Mouse (Mus musculus) intestine, embryonic 14.5 days (tissue): ENCODE measurements at regions not wholly inside any gene's neighbourhood (a gene's known extent, or its start where the extent isn't known, plus 50 kb on each side); places are given as distances from the start of the nearest gene placed in this dataset.

ENCODE experiments used
- ATAC-seq: fragments of 200-750 bp; cut with Nextera tagmentation; replicated peaks from 2 replicates; pipeline ENCODE4 v1.8.0; 2017; ENCODE audit warnings: low read depth, moderate number of reproducible peaks, moderate TSS enrichment, moderate library complexity; ENCODE audit not compliant: low FRiP score, low TSS enrichment
- DNase-seq: peaks from one replicate; pipeline ENCODE4 v3.0.0-alpha.2; 2018; ENCODE audit warnings: low spot score
- H3K27ac ChIP-seq: fragments of 300-500 bp; sonication (generic); 2 replicates; pipeline ENCODE4 v1.5.1; 2014; ENCODE audit warnings: low read depth, mild to moderate bottlenecking, control low read depth
- H3K27me3 ChIP-seq: fragments of 300-500 bp; sonication (generic); replicated peaks from 2 replicates; pipeline ENCODE4 v1.6.1; 2014; ENCODE audit warnings: low read length, control low read depth; ENCODE audit not compliant: control insufficient read depth, insufficient read depth
- H3K36me3 ChIP-seq: fragments of 300-500 bp; sonication (generic); 2 replicates; pipeline ENCODE4 v1.6.1; 2014; ENCODE audit warnings: low read length, control low read depth; ENCODE audit not compliant: control insufficient read depth, insufficient read depth
- H3K4me1 ChIP-seq: fragments of 300-500 bp; sonication (generic); replicated peaks from 2 replicates; pipeline ENCODE4 v1.6.1; 2014; ENCODE audit warnings: low read length, control low read depth, mixed read lengths; ENCODE audit not compliant: control insufficient read depth, insufficient read depth
- H3K4me2 ChIP-seq: fragments of 300-500 bp; sonication (generic); 2 replicates; pipeline ENCODE4 v1.6.1; 2014; ENCODE audit warnings: low read length
- H3K4me3 ChIP-seq: fragments of 300-500 bp; sonication (generic); 2 replicates; pipeline ENCODE4 v1.5.1; 2014; ENCODE audit warnings: low read depth, low read length, control low read depth, mixed read lengths
- H3K9ac ChIP-seq: fragments of 300-500 bp; sonication (generic); 2 replicates; pipeline ENCODE4 v1.6.1; 2014; ENCODE audit warnings: mild to moderate bottlenecking, low read length
- H3K9me3 ChIP-seq: fragments of 300-500 bp; sonication (generic); 2 replicates; pipeline ENCODE4 v1.6.1; 2016; ENCODE audit warnings: low read length, control low read depth; ENCODE audit not compliant: control insufficient read depth
- WGBS: fragments of 180-500 bp; shearing (Covaris S2); extraction: QIAGEN DNeasy Blood & Tissue Kit; methylation state at CpG from one replicate; pipeline ENCODE4 v1.1.7; 2014; 5-methylcytosine and 5-hydroxymethylcytosine counted together

GRCm38 (mm10) chr19:56222496-56222895 is 64.4 kb upstream of the Habp2 start:
- H3K36me3 ChIP-seq: no peaks in the 10 kb centered on the region
- DNase-seq (no peak), ATAC-seq (no peak)
- no peak overlapping the region for H3K9ac ChIP-seq
- H3K9me3 ChIP-seq: no peaks in the 10 kb centered on the region
- no peak overlapping the region for H3K4me2 ChIP-seq
- WGBS: 77% methylated on average over 4 of the region's 4 CpGs
- no peak overlapping the region for H3K27ac ChIP-seq
- no peaks in the 10 kb centered on the region for H3K27me3 ChIP-seq
- no peak overlapping the region for H3K4me3 ChIP-seq
- 0 out of 2 replicates have a peak, but pooled peaks cover 2% of the 10 kb centered on the region for H3K4me1 ChIP-seq

GRCm38 (mm10) chr19:56225039-56225438 is 61.9 kb upstream of the Habp2 start:
- Histone ChIP-seq H3K9ac (no peak overlapping the region), H3K27me3 (no peaks in the 10 kb centered on the region), H3K4me1 (0 out of 2 replicates have a peak, but pooled peaks cover 2% of the 10 kb centered on the region), H3K9me3 (no peaks in the 10 kb centered on the region), H3K4me3 (no peak overlapping the region), H3K36me3 (no peaks in the 10 kb centered on the region), H3K4me2 (no peak overlapping the region), H3K27ac (no peak overlapping the region)
- no peak for ATAC-seq
- WGBS: 29% methylated on average over 7 of the region's 7 CpGs
- no peak for DNase-seq

- ATAC-seq (no peak), DNase-seq (no peak)
- no peaks in the 10 kb centered on the region for H3K36me3 ChIP-seq
- 0 out of 2 replicates have a peak, but pooled peaks cover 2% of the 10 kb centered on the region for H3K4me1 ChIP-seq
- H3K4me2 ChIP-seq: no peak overlapping the region
- no peak overlapping the region for H3K4me3 ChIP-seq
- 81% methylated on average over 3 of the region's 3 CpGs for WGBS
- no peaks in the 10 kb centered on the region for H3K27me3 ChIP-seq
- H3K9me3 ChIP-seq: no peaks in the 10 kb centered on the region
- no peak overlapping the region for H3K9ac ChIP-seq
- no peak overlapping the region for H3K27ac ChIP-seq
These were observed 61.4 kb upstream of the Habp2 start for GRCm38 (mm10) chr19:56225518-56225917.

- Histone ChIP-seq H3K9ac (no peak overlapping the region), H3K4me3 (no peak overlapping the region), H3K36me3 (no peaks in the 10 kb centered on the region), H3K4me2 (no peak overlapping the region), H3K27ac (no peak overlapping the region), H3K27me3 (no peaks in the 10 kb centered on the region), H3K4me1 (0 out of 2 replicates have a peak, but pooled peaks cover 2% of the 10 kb centered on the region), H3K9me3 (peaks cover 4% of the 10 kb centered on the region; the same call in 1 of the 2 replicates)
- ATAC-seq (no peak), DNase-seq (no peak)
These were observed 58.4 kb upstream of the Habp2 start for GRCm38 (mm10) chr19:56228586-56228985.

- ATAC-seq (no peak), DNase-seq (no peak)
- H3K4me2 ChIP-seq: no peak overlapping the region
- peaks cover 4% of the 10 kb centered on the region; the same call in 1 of the 2 replicates for H3K9me3 ChIP-seq
- H3K4me3 ChIP-seq: no peak overlapping the region
- no peak overlapping the region for H3K27ac ChIP-seq
- 79% methylated on average over 8 of the region's 8 CpGs for WGBS
- H3K4me1 ChIP-seq: no peaks in the 10 kb centered on the region
- no peaks in the 10 kb centered on the region for H3K27me3 ChIP-seq
- H3K9ac ChIP-seq: no peak overlapping the region
- no peaks in the 10 kb centered on the region for H3K36me3 ChIP-seq
These were observed 55.5 kb upstream of the Habp2 start for GRCm38 (mm10) chr19:56231430-56231829.

- H3K9ac ChIP-seq: no peak overlapping the region
- WGBS: 53% methylated on average over 9 of the region's 9 CpGs
These were observed 55.1 kb upstream of the Habp2 start for GRCm38 (mm10) chr19:56231849-56232248.

GRCm38 (mm10) chr19:56232269-56232668 is 54.7 kb upstream of the Habp2 start:
- ATAC-seq: no peak

More at GRCm38 (mm10) chr19:56231849-56232248, 55.1 kb upstream of the Habp2 start:
- no peaks in the 10 kb centered on the region for H3K4me1 ChIP-seq
- ATAC-seq (no peak), DNase-seq (no peak)
- H3K9me3 ChIP-seq: peaks cover 4% of the 10 kb centered on the region; the same call in 1 of the 2 replicates
- H3K4me3 ChIP-seq: no peak overlapping the region
- H3K27ac ChIP-seq: no peak overlapping the region
- H3K36me3 ChIP-seq: no peaks in the 10 kb centered on the region
- H3K27me3 ChIP-seq: no peaks in the 10 kb centered on the region
- no peak overlapping the region for H3K4me2 ChIP-seq

GRCm38 (mm10) chr19:56232950-56233349 is 54.0 kb upstream of the Habp2 start:
- Histone ChIP-seq H3K27me3 (no peaks in the 10 kb centered on the region), H3K4me1 (no peaks in the 10 kb centered on the region), H3K9me3 (peaks cover 4% of the 10 kb centered on the region; the same call in 1 of the 2 replicates), H3K4me3 (no peak overlapping the region), H3K36me3 (no peaks in the 10 kb centered on the region), H3K4me2 (no peak overlapping the region), H3K9ac (no peak overlapping the region), H3K27ac (no peak overlapping the region)
- 98% methylated on average over 5 of the region's 5 CpGs for WGBS
- ATAC-seq (no peak), DNase-seq (no peak)

More at GRCm38 (mm10) chr19:56232269-56232668, 54.7 kb upstream of the Habp2 start:
- no peak for DNase-seq
- Histone ChIP-seq H3K36me3 (no peaks in the 10 kb centered on the region), H3K4me1 (no peaks in the 10 kb centered on the region), H3K9ac (no peak overlapping the region), H3K27me3 (no peaks in the 10 kb centered on the region), H3K27ac (no peak overlapping the region), H3K9me3 (peaks cover 4% of the 10 kb centered on the region; the same call in 1 of the 2 replicates), H3K4me2 (no peak overlapping the region), H3K4me3 (no peak overlapping the region)
- WGBS: 72% methylated on average over 7 of the region's 7 CpGs

- H3K27ac ChIP-seq: no peak overlapping the region
- DNase-seq (no peak), ATAC-seq (no peak)
- H3K27me3 ChIP-seq: no peaks in the 10 kb centered on the region
- H3K4me2 ChIP-seq: no peak overlapping the region
- H3K9me3 ChIP-seq: peaks cover 4% of the 10 kb centered on the region; the same call in 1 of the 2 replicates
- no peaks in the 10 kb centered on the region; the same call in 1 of the 2 replicates for H3K4me1 ChIP-seq
- no peak overlapping the region for H3K4me3 ChIP-seq
- H3K9ac ChIP-seq: no peak overlapping the region
- whole genome bisulfite sequencing: 14% methylated on average over 2 of the region's 2 CpGs
- no peaks in the 10 kb centered on the region for H3K36me3 ChIP-seq
These were observed 51.9 kb upstream of the Habp2 start for GRCm38 (mm10) chr19:56235040-56235439.
